Comparison of ENCODE assay signal across 16 mouse cellular contexts in the genomic region with DNA sequence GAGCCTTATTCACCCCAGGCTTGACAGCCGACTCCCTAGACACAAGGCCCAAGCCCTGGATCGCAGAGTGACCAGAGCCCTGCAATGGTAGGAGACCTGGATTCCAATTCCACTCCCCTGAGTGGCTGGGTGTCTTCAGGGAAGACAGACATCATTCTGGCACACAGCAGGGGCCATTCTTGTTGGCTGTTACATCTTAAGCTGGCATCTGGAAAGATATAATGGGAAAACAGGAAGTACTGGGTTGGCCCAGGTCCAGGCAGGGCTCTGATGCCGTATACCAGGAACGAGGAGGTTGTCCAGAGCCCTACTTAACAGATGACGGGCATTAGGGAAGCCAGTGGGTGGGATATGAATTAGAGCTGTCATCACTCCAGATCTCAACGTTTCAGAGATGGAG. TPM values are rescaled to one million over a fixed set of nuclear protein-coding genes. Genes with fewer than 3 reads are reported as not detected.
DNase-seq lines count a peak whose midpoint lies in the region; ATAC-seq and TF ChIP-seq lines count a peak whose summit lies in the region.
"Had no signal": no experiment of that assay in that cellular context is flagged by ENCODE, and none has a peak within 500 bp of the region (broad histone marks: within the 10 kb centered on the region; RNA-seq: fewer than 3 reads in every experiment).

No protein-coding gene starts in this region.

- H3K27ac ChIP-seq in forebrain, embryonic 16.5 days (ENCODE audit: low read length): no peak overlapping the region
- H3K27ac ChIP-seq in forebrain, postnatal 0 days (ENCODE audit: low read depth, low read length): no peak overlapping the region
- H3K27ac ChIP-seq in liver, postnatal 0 days (ENCODE audit: low read depth): no peak overlapping the region
- H3K27ac ChIP-seq in liver, embryonic 11.5 days (ENCODE audit: low read depth, low read length): no peak overlapping the region
- no peak overlapping the region for H3K27ac ChIP-seq in MEL (ENCODE audit: control insufficient read depth, low read depth, low read length)
- H3K27ac ChIP-seq in embryonic facial prominence, embryonic 14.5 days (replicated peaks; ENCODE audit: low read depth, low read length): no peak overlapping the region
- H3K27ac ChIP-seq: heart, embryonic 15.5 days had no signal

- H3K36me3 ChIP-seq in forebrain, embryonic 16.5 days (ENCODE audit: control insufficient read depth, insufficient read depth): peaks cover 6% of the 10 kb centered on the region; the same call in 1 of the 2 replicates
- H3K36me3 ChIP-seq in forebrain, postnatal 0 days (ENCODE audit: insufficient read depth): peaks cover 17% of the 10 kb centered on the region; the same call in 1 of the 2 replicates
- H3K36me3 ChIP-seq in liver, postnatal 0 days (replicated peaks; ENCODE audit: insufficient read depth, low read length): no peaks in the 10 kb centered on the region; the same call in 1 of the 2 replicates
- H3K36me3 ChIP-seq in liver, embryonic 11.5 days (ENCODE audit: control insufficient read depth, insufficient read depth, low read length): no peaks in the 10 kb centered on the region
- peaks cover 0 to 4% of the 10 kb centered on the region in 2 experiments; a peak in 2 of 4 replicates for H3K36me3 ChIP-seq in MEL (ENCODE audit: control insufficient read depth in 1 of 2, insufficient read depth in 2 of 2, low read length in 2 of 2)
- H3K36me3 ChIP-seq in embryonic facial prominence, embryonic 14.5 days (ENCODE audit: control insufficient read depth, insufficient read depth, low read length): peaks cover 8% of the 10 kb centered on the region

- no peak for TF ChIP-seq RAD21 in MEL (IDR thresholded peaks at IDR 0.05; ENCODE audit: low read depth, low read length)

- no peak overlapping the region for H3K9ac ChIP-seq in forebrain, embryonic 16.5 days (replicated peaks; ENCODE audit: low read depth, low read length)
- H3K9ac ChIP-seq in forebrain, postnatal 0 days: no peak overlapping the region
- no peak overlapping the region for H3K9ac ChIP-seq in liver, postnatal 0 days (replicated peaks)
- H3K9ac ChIP-seq in liver, embryonic 11.5 days (ENCODE audit: low read depth, low read length): no peak overlapping the region
- H3K9ac ChIP-seq in MEL (ENCODE audit: control insufficient read depth, low read depth, low read length, poor library complexity, severe bottlenecking): no peak overlapping the region
- no peak overlapping the region for H3K9ac ChIP-seq in embryonic facial prominence, embryonic 14.5 days (ENCODE audit: low read depth, low read length)
- H3K9ac ChIP-seq: heart, embryonic 15.5 days had no signal

- peak; percentile 13; the same call in 1 of the 2 replicates for ATAC-seq in forebrain, embryonic 16.5 days
- ATAC-seq in forebrain, postnatal 0 days: no peak
- ATAC-seq in liver, postnatal 0 days: no peak
- ATAC-seq in liver, embryonic 11.5 days (replicated peaks; ENCODE audit: low FRiP score): no peak
- ATAC-seq in embryonic facial prominence, embryonic 14.5 days (ENCODE audit: low read depth): no peak

- no peak overlapping the region for H3K4me2 ChIP-seq in forebrain, embryonic 16.5 days (ENCODE audit: low read length)
- H3K4me2 ChIP-seq in forebrain, postnatal 0 days (ENCODE audit: low read depth): no peak overlapping the region
- H3K4me2 ChIP-seq in liver, postnatal 0 days (ENCODE audit: low read depth, low read length): no peak overlapping the region
- H3K4me2 ChIP-seq in liver, embryonic 11.5 days: no peak overlapping the region
- H3K4me2 ChIP-seq in embryonic facial prominence, embryonic 14.5 days (ENCODE audit: low read depth, low read length): no peak overlapping the region
- H3K4me2 ChIP-seq: heart, embryonic 15.5 days had no signal

- no peak for TF ChIP-seq EP300 in liver, postnatal 0 days (IDR thresholded peaks at IDR 0.05; ENCODE audit: low read depth)
- no peak for TF ChIP-seq EP300 in MEL (IDR thresholded peaks at IDR 0.05; ENCODE audit: low read depth in 1 of 2, low read length in 2 of 2)

- no peak overlapping the region for H3K4me3 ChIP-seq in forebrain, embryonic 16.5 days (replicated peaks; ENCODE audit: low read length)
- H3K4me3 ChIP-seq in forebrain, postnatal 0 days (ENCODE audit: low read depth, low read length): no peak overlapping the region
- H3K4me3 ChIP-seq in liver, postnatal 0 days (ENCODE audit: low read depth, low read length): no peak overlapping the region
- no peak overlapping the region for H3K4me3 ChIP-seq in liver, embryonic 11.5 days (ENCODE audit: low read depth, low read length)
- H3K4me3 ChIP-seq in MEL (ENCODE audit: control insufficient read depth in 1 of 2, insufficient read depth in 1 of 2, low read depth in 2 of 2, low read length in 2 of 2): no peak overlapping the region
- no peak overlapping the region for H3K4me3 ChIP-seq in embryonic facial prominence, embryonic 14.5 days (ENCODE audit: low read depth, low read length)
- H3K4me3 ChIP-seq: erythroblast, embryonic 14.5 days; heart, embryonic 15.5 days; megakaryocyte, embryonic 14.5 days had no signal

- no peaks in the 10 kb centered on the region for H3K9me3 ChIP-seq in forebrain, embryonic 16.5 days (ENCODE audit: control insufficient read depth, low read length)
- H3K9me3 ChIP-seq in forebrain, postnatal 0 days (ENCODE audit: low read length): no peaks in the 10 kb centered on the region
- H3K9me3 ChIP-seq in liver, postnatal 0 days (ENCODE audit: low read length): no peaks in the 10 kb centered on the region
- H3K9me3 ChIP-seq in liver, embryonic 11.5 days (ENCODE audit: control insufficient read depth, low read length): no peaks in the 10 kb centered on the region
- no peaks in the 10 kb centered on the region for H3K9me3 ChIP-seq in MEL (replicated peaks; ENCODE audit: insufficient read depth, low read length)
- no peaks in the 10 kb centered on the region for H3K9me3 ChIP-seq in embryonic facial prominence, embryonic 14.5 days (ENCODE audit: control insufficient read depth, low read length)
- H3K9me3 ChIP-seq: heart, embryonic 15.5 days; megakaryocyte, embryonic 14.5 days had no signal

- H3K79me2 ChIP-seq in MEL (ENCODE audit: control insufficient read depth, insufficient read depth, low read length, poor library complexity): no peaks in the 10 kb centered on the region

- DNase-seq in forebrain, postnatal 0 days: no peak
- peak; percentile 15 for DNase-seq in liver, postnatal 0 days
- no peak for DNase-seq in liver, embryonic 11.5 days (ENCODE audit: low spot score)
- DNase-seq in MEL (ENCODE audit: low read depth, low spot score): peak; percentile 54
- peak; percentile 16 for DNase-seq in embryonic facial prominence, embryonic 14.5 days (ENCODE audit: low spot score)
- no peak for DNase-seq in spleen, adult 18-20 months
- DNase-seq: gastrocnemius, postnatal 10 days; liver had no signal

- WGBS in forebrain, embryonic 16.5 days: 42% methylated on average over 6 of the region's 6 CpGs
- 44% methylated on average over 6 of the region's 6 CpGs for WGBS in forebrain, postnatal 0 days
- 45% methylated on average over 6 of the region's 6 CpGs for WGBS in liver, postnatal 0 days (ENCODE audit: insufficient replicate concordance)
- WGBS in liver, embryonic 11.5 days: 52% methylated on average over 6 of the region's 6 CpGs
- 52% methylated on average over 6 of the region's 6 CpGs for WGBS in embryonic facial prominence, embryonic 14.5 days

- H3K4me1 ChIP-seq in forebrain, embryonic 16.5 days (replicated peaks; ENCODE audit: control insufficient read depth, insufficient read depth, low read length): no peaks in the 10 kb centered on the region
- no peaks in the 10 kb centered on the region for H3K4me1 ChIP-seq in forebrain, postnatal 0 days (ENCODE audit: insufficient read depth)
- H3K4me1 ChIP-seq in liver, postnatal 0 days (ENCODE audit: insufficient read depth): 0 out of 2 replicates have a peak, but pooled peaks cover 3% of the 10 kb centered on the region
- no peaks in the 10 kb centered on the region for H3K4me1 ChIP-seq in liver, embryonic 11.5 days (replicated peaks; ENCODE audit: control insufficient read depth, insufficient read depth, low read length)
- H3K4me1 ChIP-seq in MEL (ENCODE audit: control insufficient read depth in 1 of 2, insufficient read depth in 2 of 2, low read length in 2 of 2): peaks cover 2 to 14% of the 10 kb centered on the region in 2 experiments; a peak in 3 of 4 replicates
- H3K4me1 ChIP-seq in embryonic facial prominence, embryonic 14.5 days (ENCODE audit: control insufficient read depth, insufficient read depth, low read length): no peaks in the 10 kb centered on the region

- no peaks in the 10 kb centered on the region for H3K27me3 ChIP-seq in forebrain, embryonic 16.5 days (replicated peaks; ENCODE audit: control insufficient read depth, insufficient read depth, low read length)
- no peaks in the 10 kb centered on the region for H3K27me3 ChIP-seq in forebrain, postnatal 0 days (ENCODE audit: insufficient read depth, low read length)
- no peaks in the 10 kb centered on the region for H3K27me3 ChIP-seq in liver, postnatal 0 days (ENCODE audit: insufficient read depth, low read length)
- H3K27me3 ChIP-seq in liver, embryonic 11.5 days (replicated peaks; ENCODE audit: control insufficient read depth, insufficient read depth, low read length): no peaks in the 10 kb centered on the region
- no peaks in the 10 kb centered on the region; a peak in 1 of 4 replicates for H3K27me3 ChIP-seq in MEL (ENCODE audit: control insufficient read depth in 1 of 2, insufficient read depth in 2 of 2, low read length in 2 of 2)
- no peaks in the 10 kb centered on the region for H3K27me3 ChIP-seq in embryonic facial prominence, embryonic 14.5 days (replicated peaks; ENCODE audit: control insufficient read depth, insufficient read depth, low read length)
- H3K27me3 ChIP-seq: heart, embryonic 15.5 days had no signal

- no peak for TF ChIP-seq POLR2A in MEL (IDR thresholded peaks at IDR 0.05; ENCODE audit: control insufficient read depth in 1 of 2, insufficient read depth in 1 of 2, low read depth in 1 of 2, low read length in 2 of 2, poor library complexity in 1 of 2)

- TF ChIP-seq CTCF in forebrain, postnatal 0 days (IDR thresholded peaks at IDR 0.05; ENCODE audit: low read depth): no peak
- TF ChIP-seq CTCF in liver, postnatal 0 days (IDR thresholded peaks at IDR 0.05; ENCODE audit: low read depth): no peak
- no peak for TF ChIP-seq CTCF in MEL (IDR thresholded peaks at IDR 0.05 in 2 of 3, conservative IDR thresholded peaks at IDR 0.05 in 1 of 3; ENCODE audit: control insufficient read depth in 1 of 3, insufficient read depth in 1 of 3, low read depth in 2 of 3, low read length in 3 of 3, poor library complexity in 1 of 3, severe bottlenecking in 1 of 3)

RNA-seq across cellular contexts. Expression of a gene that starts 28.1 kb away (rescaled TPM):
- polyA plus RNA-seq in forebrain, embryonic 16.5 days (2015; fragmentation: Nextera tagmentation; extraction: Ambion mirVana): 18.6 and 22.1 TPM in 2 replicates
- 56.3 and 78.2 TPM in 2 replicates for total RNA-seq in forebrain, postnatal 0 days (2014; rRNA removed)
- 7.3 and 10.2 TPM in 2 replicates for polyA plus RNA-seq in forebrain, postnatal 0 days (2015; fragmentation: Nextera tagmentation; extraction: Ambion mirVana)
- polyA plus RNA-seq in liver, postnatal 0 days (2015; fragmentation: Nextera tagmentation; extraction: Ambion mirVana): 1.9 and 2.2 TPM in 2 replicates
- 5.8 and 7.4 TPM in 2 replicates for polyA plus RNA-seq in liver, embryonic 11.5 days (2014; fragmentation: Nextera tagmentation; extraction: Ambion mirVana)
- total RNA-seq in MEL (2012; rRNA removed): not detected in 2 replicates
- under 1 TPM in 1 of 2 experiments, not detected in 1; 0.07 TPM for polyA plus RNA-seq in MEL (2012; ENCODE audit: insufficient read depth in 1 of 2, insufficient read length in 2 of 2, low read depth in 1 of 2, low replicate concordance in 2 of 2, missing spikeins in 1 of 2)
- 9.1 and 9.7 TPM in 2 replicates for polyA plus RNA-seq in embryonic facial prominence, embryonic 14.5 days (2014; fragmentation: Nextera tagmentation; extraction: Ambion mirVana)

RNA-seq across cellular contexts. Expression of a gene that starts 38.6 kb away (rescaled TPM):
- polyA plus RNA-seq in forebrain, embryonic 16.5 days (2015; fragmentation: Nextera tagmentation; extraction: Ambion mirVana): not detected in 2 replicates
- not detected in 2 replicates for total RNA-seq in forebrain, postnatal 0 days (2014; rRNA removed)
- not detected in 2 replicates for polyA plus RNA-seq in forebrain, postnatal 0 days (2015; fragmentation: Nextera tagmentation; extraction: Ambion mirVana)
- polyA plus RNA-seq in liver, postnatal 0 days (2015; fragmentation: Nextera tagmentation; extraction: Ambion mirVana): not detected in 2 replicates
- polyA plus RNA-seq in liver, embryonic 11.5 days (2014; fragmentation: Nextera tagmentation; extraction: Ambion mirVana): 0.08 TPM in 1 of 2 replicates, not detected in the other
- total RNA-seq in MEL (2012; rRNA removed): not detected in 2 replicates
- not detected for polyA plus RNA-seq in MEL (2012; ENCODE audit: insufficient read depth in 1 of 2, insufficient read length in 2 of 2, low read depth in 1 of 2, low replicate concordance in 2 of 2, missing spikeins in 1 of 2)
- not detected in 2 replicates for polyA plus RNA-seq in embryonic facial prominence, embryonic 14.5 days (2014; fragmentation: Nextera tagmentation; extraction: Ambion mirVana)
- total RNA-seq: gastrocnemius, postnatal 10 days; layer of hippocampus, postnatal 14 days had no signal
- polyA plus RNA-seq: erythroblast, embryonic 14.5 days; heart, embryonic 15.5 days; kidney, adult 2 months; small intestine, adult 2 months; testis, adult 2 months had no signal

RNA-seq across cellular contexts. Expression of a gene that starts 40.9 kb away (rescaled TPM):
- polyA plus RNA-seq in forebrain, embryonic 16.5 days (2015; fragmentation: Nextera tagmentation; extraction: Ambion mirVana): 505 and 526 TPM in 2 replicates
- total RNA-seq in forebrain, postnatal 0 days (2014; rRNA removed): 177 and 216 TPM in 2 replicates
- 695 and 816 TPM in 2 replicates for polyA plus RNA-seq in forebrain, postnatal 0 days (2015; fragmentation: Nextera tagmentation; extraction: Ambion mirVana)
- 283 and 284 TPM in 2 replicates for polyA plus RNA-seq in liver, postnatal 0 days (2015; fragmentation: Nextera tagmentation; extraction: Ambion mirVana)
- 716 and 742 TPM in 2 replicates for polyA plus RNA-seq in liver, embryonic 11.5 days (2014; fragmentation: Nextera tagmentation; extraction: Ambion mirVana)
- total RNA-seq in MEL (2012; rRNA removed): 346 and 400 TPM in 2 replicates
- polyA plus RNA-seq in MEL (2012; ENCODE audit: insufficient read depth in 1 of 2, insufficient read length in 2 of 2, low read depth in 1 of 2, low replicate concordance in 2 of 2, missing spikeins in 1 of 2): 100 to 1,000 TPM in 1 of 2 experiments, not detected in 1; 366 TPM
- 612 and 655 TPM in 2 replicates for polyA plus RNA-seq in embryonic facial prominence, embryonic 14.5 days (2014; fragmentation: Nextera tagmentation; extraction: Ambion mirVana)

RNA-seq across cellular contexts. Expression of a gene that starts 41.0 kb away (rescaled TPM):
- polyA plus RNA-seq in forebrain, embryonic 16.5 days (2015; fragmentation: Nextera tagmentation; extraction: Ambion mirVana): 16.9 and 17.5 TPM in 2 replicates
- 12.2 and 12.9 TPM in 2 replicates for total RNA-seq in forebrain, postnatal 0 days (2014; rRNA removed)
- polyA plus RNA-seq in forebrain, postnatal 0 days (2015; fragmentation: Nextera tagmentation; extraction: Ambion mirVana): 6.4 and 7.2 TPM in 2 replicates
- polyA plus RNA-seq in liver, postnatal 0 days (2015; fragmentation: Nextera tagmentation; extraction: Ambion mirVana): 8.9 and 9.1 TPM in 2 replicates
- 21.9 TPM in 2 replicates for polyA plus RNA-seq in liver, embryonic 11.5 days (2014; fragmentation: Nextera tagmentation; extraction: Ambion mirVana)
- 26.8 and 28.4 TPM in 2 replicates for total RNA-seq in MEL (2012; rRNA removed)
- polyA plus RNA-seq in MEL (2012; ENCODE audit: insufficient read depth in 1 of 2, insufficient read length in 2 of 2, low read depth in 1 of 2, low replicate concordance in 2 of 2, missing spikeins in 1 of 2): 10 to 100 TPM in 1 of 2 experiments, not detected in 1; 15.1 TPM
- polyA plus RNA-seq in embryonic facial prominence, embryonic 14.5 days (2014; fragmentation: Nextera tagmentation; extraction: Ambion mirVana): 11.4 and 11.6 TPM in 2 replicates

RNA-seq across cellular contexts. Expression of a gene that starts 49.3 kb away (rescaled TPM):
- polyA plus RNA-seq in forebrain, embryonic 16.5 days (2015; fragmentation: Nextera tagmentation; extraction: Ambion mirVana): 36.0 and 38.3 TPM in 2 replicates
- total RNA-seq in forebrain, postnatal 0 days (2014; rRNA removed): 45.2 and 46.1 TPM in 2 replicates
- polyA plus RNA-seq in forebrain, postnatal 0 days (2015; fragmentation: Nextera tagmentation; extraction: Ambion mirVana): 34.6 and 34.8 TPM in 2 replicates
- 6.1 and 6.7 TPM in 2 replicates for polyA plus RNA-seq in liver, postnatal 0 days (2015; fragmentation: Nextera tagmentation; extraction: Ambion mirVana)
- polyA plus RNA-seq in liver, embryonic 11.5 days (2014; fragmentation: Nextera tagmentation; extraction: Ambion mirVana): 24.3 and 28.9 TPM in 2 replicates
- total RNA-seq in MEL (2012; rRNA removed): 18.0 and 18.4 TPM in 2 replicates
- polyA plus RNA-seq in MEL (2012; ENCODE audit: insufficient read depth in 1 of 2, insufficient read length in 2 of 2, low read depth in 1 of 2, low replicate concordance in 2 of 2, missing spikeins in 1 of 2): 10 to 100 TPM in 1 of 2 experiments, not detected in 1; 35.3 TPM
- 19.5 and 25.0 TPM in 2 replicates for polyA plus RNA-seq in embryonic facial prominence, embryonic 14.5 days (2014; fragmentation: Nextera tagmentation; extraction: Ambion mirVana)

Comparison
In these comparisons a context has a peak if more than half of its experiments do, and no peak if none do; other contexts are left out.
1. DNase-seq: peak in liver, postnatal 0 days (single experiment), MEL (single experiment) and embryonic facial prominence, embryonic 14.5 days (single experiment); none in forebrain, postnatal 0 days (single experiment), liver, embryonic 11.5 days (single experiment) and spleen, adult 18-20 months (0 of 2).